Mouse (Mus musculus): ENCODE results near the gene Gm4064.
"Not testable (repeated sequence)": the region's sequence is repeated elsewhere in the genome, so short reads cannot be mapped to it uniquely, and the experiment has no call there.

Gm4064 gene

GRCm38 (mm10) chrY:2796105-2796504 is at the start of gene Gm4064:
Gene Gm4064, minus strand, starts transcription at chrY:2796205.
- not testable (repeated sequence) for DNase-seq

- not testable (repeated sequence) for DNase-seq
Observed at GRCm38 (mm10) chrY:2830380-2830779, 34.4 kb upstream of the Gm4064 start, which contains the start of the genes Rbmy and Gm10256. Gene Rbmy, plus strand, starts transcription at chrY:2830680. Gene Gm10256, plus strand, starts transcription at chrY:2830699.

All from lung, postnatal 36 days (tissue).